Mouse (Mus musculus): ENCODE data around the gene Prkn. TPM values are rescaled to one million over a fixed set of nuclear protein-coding genes. Genes with fewer than 3 reads are reported as not detected.

The Prkn gene
- total RNA-seq (2021): 10 to 100 TPM; 14.0 to 21.0 TPM

DNA sequence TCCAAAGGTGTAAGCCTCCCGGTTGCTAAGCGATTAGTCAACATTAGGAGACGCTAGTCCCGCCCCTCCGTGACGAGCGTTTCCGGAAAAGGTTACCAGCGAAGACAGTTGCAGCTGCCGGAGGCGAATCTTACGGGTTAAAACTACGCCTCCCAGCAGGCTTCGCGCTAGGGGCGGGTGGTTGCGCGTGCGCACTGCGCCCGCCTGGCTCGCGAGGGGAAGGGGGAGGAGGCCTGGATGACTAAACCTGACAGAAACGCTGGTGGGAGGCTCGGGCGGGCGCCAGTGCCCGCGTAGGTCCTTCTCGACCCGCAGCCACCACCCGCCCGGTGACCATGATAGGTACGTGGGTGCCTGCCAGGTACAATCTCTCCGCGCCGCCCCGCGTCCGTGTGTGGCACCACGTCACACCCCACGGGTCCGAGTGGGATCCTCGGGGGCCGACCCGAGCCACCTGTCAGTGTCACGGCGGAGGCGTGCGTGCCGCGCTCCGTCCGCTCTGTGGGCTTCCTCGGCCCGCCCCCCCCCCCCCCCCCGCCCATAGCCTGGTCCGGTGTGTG lies at the start of gene Prkn, which contains the start of gene Pacrg:
Gene Prkn, plus strand, starts transcription at position 237 of the 560 bp plus-strand sequence.
Gene Pacrg, minus strand, starts transcription at position 164 of the 560 bp plus-strand sequence.
- DNase-seq (ENCODE audit: extremely low spot score in 1 of 2, low spot score in 1 of 2): peak; percentile 89 to 91

GRCm38 (mm10) chr17:10791661-10792060 lies 48.5 kb upstream of the Prkn start:
- DNase-seq (ENCODE audit: extremely low spot score in 1 of 2, low spot score in 1 of 2): no peak

DNA sequence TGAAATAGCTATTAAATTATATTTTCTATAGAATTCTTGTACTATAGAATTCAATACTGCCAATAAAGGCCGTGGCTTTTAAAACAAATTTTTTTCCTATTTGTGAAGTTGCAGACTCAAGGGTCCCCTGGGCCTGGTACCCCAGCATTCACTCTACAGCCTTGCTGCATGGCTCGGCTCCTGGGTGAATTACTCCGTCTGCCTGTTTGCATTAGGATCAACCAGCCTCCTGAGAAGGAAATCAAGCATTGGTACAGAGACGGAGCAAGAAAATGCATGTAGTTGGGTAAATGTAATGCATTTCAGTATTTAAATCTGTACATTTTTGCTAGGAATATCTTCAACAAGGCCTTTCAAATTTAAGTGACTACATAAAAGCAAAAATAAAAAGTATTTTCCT lies 33.5 kb upstream of the Prkn start:
- no peak for DNase-seq (ENCODE audit: extremely low spot score in 1 of 2, low spot score in 1 of 2)

DNA sequence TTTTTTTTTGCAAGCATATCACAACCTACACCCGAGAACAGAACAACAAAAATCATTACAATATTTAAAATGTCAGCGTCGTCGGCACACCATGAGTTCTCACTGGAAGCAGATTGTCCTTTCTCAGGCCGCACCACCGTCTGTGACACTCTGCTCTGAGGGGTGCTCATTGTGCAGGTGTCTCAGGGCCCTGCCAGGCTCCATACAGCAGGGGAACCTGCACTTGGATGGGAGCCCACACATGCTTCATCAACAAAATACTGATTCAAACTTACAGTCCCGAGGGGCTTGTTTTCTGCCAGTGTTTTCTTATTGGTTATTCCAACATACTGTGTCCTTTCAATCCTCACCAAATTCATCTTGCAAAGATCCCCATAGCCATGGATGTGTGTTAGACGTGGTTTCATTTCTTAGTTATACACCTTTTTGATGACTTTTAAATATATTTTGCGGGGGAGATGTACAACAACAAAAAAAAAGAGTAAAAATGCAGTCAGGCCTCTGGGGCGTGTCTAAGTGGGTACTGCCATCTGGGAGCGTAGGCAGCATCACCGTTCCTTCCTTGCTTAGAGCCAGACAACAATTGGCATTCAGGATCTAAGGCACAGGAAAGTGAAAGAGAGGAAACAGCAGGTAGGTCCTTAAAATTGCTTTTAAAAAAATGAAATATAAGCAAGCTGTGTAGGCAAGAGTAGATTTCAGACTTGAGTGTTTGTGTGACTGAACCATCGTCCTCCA lies 32.8 kb upstream of the Prkn start:
- DNase-seq (ENCODE audit: extremely low spot score in 1 of 2, low spot score in 1 of 2): no peak

- no peak for DNase-seq (ENCODE audit: extremely low spot score in 1 of 2, low spot score in 1 of 2)
Observed at GRCm38 (mm10) chr17:10808571-10808970, 31.6 kb upstream of the Prkn start.

- DNase-seq (ENCODE audit: extremely low spot score in 1 of 2, low spot score in 1 of 2): no peak
Observed at GRCm38 (mm10) chr17:10818971-10819370, 21.2 kb upstream of the Prkn start.

GRCm38 (mm10) chr17:10840731-10841201 lies 582 bp downstream of the Prkn start:
- DNase-seq (ENCODE audit: extremely low spot score in 1 of 2, low spot score in 1 of 2): peak; percentile 36 to 43

DNA sequence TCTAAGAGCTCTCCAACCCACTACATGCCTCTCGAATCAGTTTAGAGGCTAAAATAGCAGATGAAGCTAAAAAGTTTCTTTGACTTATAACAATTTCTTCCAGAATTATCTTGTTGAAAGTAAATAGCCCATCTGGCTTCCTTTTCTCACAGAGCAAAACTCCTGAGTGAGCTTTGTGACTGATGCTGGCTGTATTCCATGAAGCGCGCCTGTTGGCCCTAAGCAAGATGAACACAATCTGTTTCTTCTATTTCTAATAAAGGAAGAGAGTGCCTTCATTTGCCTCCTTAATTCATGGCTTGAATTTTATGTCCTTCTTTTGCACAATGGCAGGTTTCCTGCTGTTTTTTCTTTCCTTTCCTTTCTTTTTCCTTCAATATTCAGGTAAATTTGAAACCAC lies 14.0 kb downstream of the Prkn start:
- DNase-seq (ENCODE audit: extremely low spot score in 1 of 2, low spot score in 1 of 2): peak in 1 of 2 experiments; percentile 10

DNA sequence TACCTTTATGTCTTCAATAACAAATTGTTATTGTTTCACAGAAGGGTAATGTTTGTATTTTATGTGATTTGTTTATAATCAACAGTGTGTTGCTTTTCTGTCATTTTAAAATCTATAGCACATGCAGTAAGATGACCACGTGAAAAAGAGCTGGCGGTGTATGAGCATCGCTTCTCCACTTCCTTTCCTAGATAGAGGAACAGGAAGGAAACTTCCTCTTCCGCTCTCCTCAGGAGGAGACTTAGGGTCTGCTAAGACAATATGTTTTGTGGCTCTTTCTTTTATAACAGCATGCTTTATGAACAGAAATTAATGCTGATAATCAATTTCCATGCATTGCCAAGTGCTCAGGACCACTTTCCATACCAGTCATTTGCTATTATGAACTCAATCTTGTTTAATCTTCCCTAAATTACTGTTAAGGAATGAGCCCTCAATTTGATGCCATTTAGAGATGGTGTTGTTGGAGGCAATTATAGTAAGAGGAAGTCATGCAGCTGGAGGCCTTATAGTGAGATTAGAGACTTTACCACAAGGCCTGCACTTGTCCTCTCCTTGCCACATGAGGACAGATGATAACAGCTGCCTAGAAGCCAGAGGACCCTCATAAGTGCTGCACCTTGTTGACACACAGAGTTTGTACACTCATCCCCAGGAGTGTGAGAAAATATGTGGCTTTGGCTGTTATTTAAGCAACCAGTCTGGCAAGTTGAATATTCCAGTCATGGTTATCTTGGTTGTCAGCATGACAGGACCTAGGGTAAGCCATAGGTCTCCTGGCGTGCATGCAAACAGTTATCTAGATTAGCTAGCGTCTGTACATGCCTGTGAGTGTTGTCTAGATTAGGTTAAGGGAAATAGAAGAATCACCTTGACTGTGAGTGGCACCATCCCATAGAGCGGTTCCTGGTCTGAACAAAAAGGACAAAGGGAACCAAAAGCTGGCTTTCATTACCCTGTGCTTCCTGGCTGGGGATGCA lies 34.3 kb downstream of the Prkn start:
- DNase-seq (ENCODE audit: extremely low spot score in 1 of 2, low spot score in 1 of 2): no peak

DNA sequence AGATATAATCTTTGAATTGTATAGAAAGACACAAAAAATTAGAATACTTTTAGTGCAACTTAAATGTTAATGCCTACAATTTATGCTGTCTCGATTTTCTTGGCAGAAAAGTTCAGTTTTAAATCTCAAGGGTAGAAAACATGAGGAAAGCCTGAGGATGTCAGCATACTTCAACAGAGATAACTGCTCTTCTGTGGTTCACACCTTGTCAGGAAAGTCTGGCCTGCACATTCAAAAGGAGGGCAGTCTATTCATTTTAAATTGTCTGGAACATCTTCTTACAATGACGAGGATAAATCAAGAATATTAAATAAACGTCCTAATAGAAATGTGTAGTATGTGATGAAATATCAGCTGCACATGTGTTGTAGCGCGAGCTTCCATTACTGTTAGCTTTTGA lies 38.8 kb downstream of the Prkn start:
- DNase-seq (ENCODE audit: extremely low spot score in 1 of 2, low spot score in 1 of 2): no peak

DNA sequence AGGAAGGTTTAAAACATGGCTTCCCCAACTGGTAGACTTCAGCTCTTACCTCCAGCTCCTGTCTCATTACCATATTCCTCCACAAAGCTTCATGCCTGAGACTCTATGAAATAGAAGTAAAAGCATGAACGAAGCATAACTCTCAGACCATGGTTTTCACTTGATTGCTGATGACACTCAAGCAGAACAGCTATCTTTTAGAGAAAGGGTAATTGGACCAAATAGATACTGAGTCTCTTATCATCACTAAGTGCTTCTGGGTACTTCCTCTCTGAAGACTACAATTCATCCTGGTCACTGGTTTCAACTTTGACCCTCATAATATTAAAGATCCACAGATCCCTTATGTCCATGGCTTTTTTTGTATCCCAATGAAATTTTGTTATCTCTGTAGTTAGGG lies 42.1 kb downstream of the Prkn start:
- no peak for DNase-seq (ENCODE audit: extremely low spot score in 1 of 2, low spot score in 1 of 2)

GRCm38 (mm10) chr17:10887924-10888323 lies 47.7 kb downstream of the Prkn start:
- no peak for DNase-seq (ENCODE audit: extremely low spot score in 1 of 2, low spot score in 1 of 2)

DNA sequence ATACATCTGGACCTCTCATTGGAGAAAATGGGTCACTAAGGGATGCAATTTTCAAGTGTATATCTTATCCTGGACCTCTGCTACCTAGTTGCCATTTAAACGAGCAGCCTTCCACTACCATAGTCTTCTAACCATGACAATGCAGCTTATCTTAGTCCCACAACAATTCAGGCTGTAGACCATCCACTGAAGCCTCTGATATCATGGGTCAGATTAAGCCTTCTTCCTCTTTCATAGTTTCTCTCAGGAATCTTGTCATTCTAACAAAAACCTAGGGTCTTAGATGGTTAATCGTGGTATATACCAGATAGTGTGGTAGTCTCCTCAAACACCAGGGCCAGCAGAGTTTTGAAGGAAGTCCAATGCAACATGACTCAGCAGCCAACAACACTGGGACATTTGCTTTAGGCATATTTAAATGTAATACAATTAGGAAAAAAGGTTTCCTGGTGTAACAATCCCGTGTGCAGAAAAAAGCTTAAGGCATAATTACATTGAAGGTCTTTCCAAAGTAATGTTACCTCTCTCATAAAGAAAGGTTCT lies 61.6 kb downstream of the Prkn start:
- no peak for DNase-seq (ENCODE audit: extremely low spot score in 1 of 2, low spot score in 1 of 2)

GRCm38 (mm10) chr17:10936698-10937097 lies 96.5 kb downstream of the Prkn start:
- no peak for DNase-seq (ENCODE audit: extremely low spot score in 1 of 2, low spot score in 1 of 2)

DNA sequence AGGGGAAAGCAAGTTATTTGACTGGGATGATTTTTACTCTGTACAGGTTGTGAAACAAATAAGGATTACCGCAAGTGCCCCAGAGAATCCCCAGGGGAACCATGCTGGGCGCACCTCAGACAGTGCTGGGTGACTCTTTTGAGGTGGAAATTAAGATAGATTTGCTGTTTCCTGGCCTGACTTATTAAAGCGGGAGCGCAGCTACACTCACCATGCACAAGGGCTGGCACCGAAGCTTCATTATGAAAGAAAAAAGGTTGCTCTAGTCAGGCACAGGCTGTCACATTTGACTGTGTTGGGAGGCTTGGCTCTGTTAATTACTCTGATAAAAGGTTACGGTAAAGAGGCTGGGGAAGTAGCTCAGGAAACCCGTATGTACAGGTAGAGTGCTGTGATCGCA lies 97.7 kb downstream of the Prkn start:
- no peak for DNase-seq (ENCODE audit: extremely low spot score in 1 of 2, low spot score in 1 of 2)

- no peak for DNase-seq (ENCODE audit: extremely low spot score in 1 of 2, low spot score in 1 of 2)
Observed at GRCm38 (mm10) chr17:10938755-10939154, 98.6 kb downstream of the Prkn start.

DNA sequence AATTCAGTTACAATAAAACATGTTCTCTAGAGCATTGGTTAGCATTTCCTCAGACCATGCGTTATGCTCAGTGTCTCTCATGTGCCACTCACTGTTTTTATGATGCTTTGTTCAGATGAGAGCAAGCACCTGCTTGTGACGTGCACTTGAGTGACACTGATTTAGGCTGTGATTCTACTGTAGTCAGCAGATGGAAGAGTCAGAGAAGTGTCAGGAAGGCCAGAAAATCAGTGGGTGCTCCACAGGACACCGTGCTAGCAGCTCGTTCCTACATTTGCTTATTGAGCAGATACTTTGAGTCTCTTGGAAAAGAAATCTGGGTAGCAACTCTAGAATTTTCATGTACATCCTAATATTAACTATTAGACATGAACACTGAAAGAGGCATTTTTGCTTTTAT lies 106.4 kb downstream of the Prkn start:
- DNase-seq (ENCODE audit: extremely low spot score in 1 of 2, low spot score in 1 of 2): no peak

GRCm38 (mm10) chr17:10947614-10948013 lies 107.4 kb downstream of the Prkn start:
- DNase-seq (ENCODE audit: extremely low spot score in 1 of 2, low spot score in 1 of 2): no peak

- no peak for DNase-seq (ENCODE audit: extremely low spot score in 1 of 2, low spot score in 1 of 2)
Observed at GRCm38 (mm10) chr17:10959066-10959864, 119.1 kb downstream of the Prkn start.

GRCm38 (mm10) chr17:10962151-10962550 lies 122.0 kb downstream of the Prkn start:
- DNase-seq (ENCODE audit: extremely low spot score in 1 of 2, low spot score in 1 of 2): no peak

Measured in layer of hippocampus, postnatal 25 days (tissue).